Mouse (Mus musculus) adrenal gland, adult 18-20 months (tissue): ENCODE measurements around the gene Pitpnm1. TPM values are rescaled to one million over a fixed set of nuclear protein-coding genes. Genes with fewer than 3 reads are reported as not detected.

ENCODE experiments used
- DNase-seq, 2 experiments: peaks; one replicate each; pipeline ENCODE4 v3.0.0; 2021 to 2022; ENCODE audit warnings: low spot score in 2 of 2
- total RNA-seq, 2 experiments: library from RNA; stranded (reverse); gene quantifications; 1 replicate in 1 of 2; 2 replicates in 1 of 2; pipeline ENCODE4 v1.2.3; 2021

The Pitpnm1 gene
- total RNA-seq, 2 experiments from 2014 or later = 85.6 to 115 TPM

GRCm38 (mm10) chr19:4152445-4153231, 52.8 kb downstream of the Pitpnm1 start:
- DNase-seq = no peak

GRCm38 (mm10) chr19:4153232-4153654, 53.4 kb downstream of the Pitpnm1 start, which contains the start of gene Ptprcap:
Gene Ptprcap (plus strand): TSS chr19:4153604.
- DNase-seq = no peak

- no peak for DNase-seq
Measured at GRCm38 (mm10) chr19:4154437-4155222, 54.8 kb downstream of the Pitpnm1 start.

- no peak for DNase-seq
Measured at GRCm38 (mm10) chr19:4155223-4156072, 55.6 kb downstream of the Pitpnm1 start.

GRCm38 (mm10) chr19:4156073-4156579, 56.3 kb downstream of the Pitpnm1 start:
- DNase-seq = no peak

- DNase-seq = no peak
Measured at GRCm38 (mm10) chr19:4156771-4157170, 57.0 kb downstream of the Pitpnm1 start.

GRCm38 (mm10) chr19:4159049-4159448, 59.3 kb downstream of the Pitpnm1 start:
- DNase-seq = no peak

GRCm38 (mm10) chr19:4162646-4163542, 63.1 kb downstream of the Pitpnm1 start, which contains the start of gene Rps6kb2:
Gene Rps6kb2 (minus strand): TSS chr19:4163354.
- DNase-seq = peak; percentile 94 to 96

- DNase-seq = no peak
Measured at GRCm38 (mm10) chr19:4163543-4163887, 63.7 kb downstream of the Pitpnm1 start.

Other genes starting within 250 kb of the Pitpnm1 start
- gene Chka, start 248.2 kb upstream of the Pitpnm1 start, total RNA-seq = 100 to 1,000 TPM in 1 of 2 experiments, 10 to 100 TPM in 1; 82.1 to 271 TPM
- gene Tcirg1, start 192.9 kb upstream of the Pitpnm1 start, total RNA-seq = 10 to 100 TPM; 66.3 to 84.7 TPM
- 100 to 1,000 TPM; 344 to 380 TPM for gene Ndufs8, start 187.2 kb upstream of the Pitpnm1 start, total RNA-seq
- 100 to 1,000 TPM in 1 of 2 experiments, 10 to 100 TPM in 1; 14.4 to 169 TPM for gene Aldh3b1, start 170.2 kb upstream of the Pitpnm1 start, total RNA-seq
- 10 to 100 TPM; 53.3 to 64.4 TPM for gene Unc93b1, start 164.8 kb upstream of the Pitpnm1 start, total RNA-seq
- gene Aldh3b3, start 141.4 kb upstream of the Pitpnm1 start, total RNA-seq = 1 to 10 TPM in 1 of 2 experiments, under 1 TPM in 1; 0.29 to 1.0 TPM
- gene Aldh3b2, start 127.7 kb upstream of the Pitpnm1 start, total RNA-seq = 10 to 100 TPM in 1 of 2 experiments, 1 to 10 TPM in 1; 6.7 to 13.8 TPM
- gene Acy3, start 113.4 kb upstream of the Pitpnm1 start, total RNA-seq = 10 to 100 TPM; 16.1 to 20.8 TPM
- not detected for gene Tbx10, start 107.2 kb upstream of the Pitpnm1 start, total RNA-seq
- gene Nudt8, start 99.4 kb upstream of the Pitpnm1 start, total RNA-seq = 10 to 100 TPM; 27.6 to 33.3 TPM
- gene Gm49405, start 99.4 kb upstream of the Pitpnm1 start, total RNA-seq = 1 to 10 TPM; 1.1 TPM
- gene Doc2g, start 96.7 kb upstream of the Pitpnm1 start, total RNA-seq = 1 to 10 TPM; 1.9 to 2.4 TPM
- gene Ndufv1, start 87.2 kb upstream of the Pitpnm1 start, total RNA-seq = 100 to 1,000 TPM; 359 to 601 TPM
- 100 to 1,000 TPM; 392 to 420 TPM for gene Gstp1, start 62.0 kb upstream of the Pitpnm1 start, total RNA-seq
- gene Gstp2, start 54.0 kb upstream of the Pitpnm1 start, total RNA-seq = 10 to 100 TPM; 50.2 to 66.1 TPM
- 1 to 10 TPM; 2.0 to 2.1 TPM for gene Gstp3, start 40.4 kb upstream of the Pitpnm1 start, total RNA-seq
- not detected for gene Cabp2, start 18.4 kb upstream of the Pitpnm1 start, total RNA-seq
- 100 to 1,000 TPM; 125 to 147 TPM for gene Cdk2ap2, start 2.8 kb upstream of the Pitpnm1 start, total RNA-seq
- 100 to 1,000 TPM; 119 to 121 TPM for gene Aip, start 25.9 kb downstream of the Pitpnm1 start, total RNA-seq
- gene Gpr152, start 39.8 kb downstream of the Pitpnm1 start, total RNA-seq = not detected
- gene Cabp4, start 44.0 kb downstream of the Pitpnm1 start, total RNA-seq = under 1 TPM; 0.16 to 0.60 TPM
- gene Coro1b, start 48.6 kb downstream of the Pitpnm1 start, total RNA-seq = 100 to 1,000 TPM; 145 to 150 TPM
- gene Ptprcap, start 53.6 kb downstream of the Pitpnm1 start, total RNA-seq = 1 to 10 TPM; 3.2 to 3.3 TPM
- 10 to 100 TPM; 30.2 to 36.3 TPM for gene Rps6kb2, start 63.4 kb downstream of the Pitpnm1 start, total RNA-seq
- gene Carns1, start 75.5 kb downstream of the Pitpnm1 start, total RNA-seq = 1 to 10 TPM; 3.2 to 3.5 TPM
- 1 to 10 TPM; 1.1 to 1.6 TPM for gene Tbc1d10c, start 91.3 kb downstream of the Pitpnm1 start, total RNA-seq
- 100 to 1,000 TPM; 353 to 384 TPM for gene Ppp1ca, start 92.1 kb downstream of the Pitpnm1 start, total RNA-seq
- 1 to 10 TPM; 7.5 to 9.0 TPM for gene Rad9a, start 101.7 kb downstream of the Pitpnm1 start, total RNA-seq
- gene Clcf1, start 114.2 kb downstream of the Pitpnm1 start, total RNA-seq = 10 to 100 TPM in 1 of 2 experiments, 1 to 10 TPM in 1; 7.9 to 11.1 TPM
- gene AC109138.7, start 114.4 kb downstream of the Pitpnm1 start, total RNA-seq = not detected
- 10 to 100 TPM; 41.0 to 44.4 TPM for gene Pold4, start 131.9 kb downstream of the Pitpnm1 start, total RNA-seq
- 10 to 100 TPM; 23.7 to 31.6 TPM for gene Ssh3, start 169.2 kb downstream of the Pitpnm1 start, total RNA-seq
- gene Ankrd13d, start 183.1 kb downstream of the Pitpnm1 start, total RNA-seq = 1 to 10 TPM; 3.2 to 5.0 TPM
- gene Grk2, start 206.2 kb downstream of the Pitpnm1 start, total RNA-seq = 10 to 100 TPM; 55.9 to 62.9 TPM